Mouse (Mus musculus) olfactory bulb, adult 2 months (tissue): ENCODE data around the gene Lax1. TPM values are rescaled to one million over a fixed set of nuclear protein-coding genes. Genes with fewer than 3 reads are reported as not detected.
"Not testable (repeated sequence)": the region's sequence is repeated elsewhere in the genome, so short reads cannot be mapped to it uniquely, and the experiment has no call there.

ENCODE experiments used
- H3K27ac ChIP-seq: fragments of 200-500 bp; 2 replicates; pipeline ENCODE4 v1.5.1; 2012; ENCODE audit warnings: low read depth, low read length; ENCODE audit not compliant: insufficient read depth
- H3K4me1 ChIP-seq: fragments of 200-500 bp; 2 replicates; pipeline ENCODE4 v1.6.1; 2012; ENCODE audit warnings: low read length; ENCODE audit not compliant: control insufficient read depth, insufficient read depth
- H3K4me3 ChIP-seq: fragments of 200-500 bp; 2 replicates; pipeline ENCODE4 v1.5.1; 2012; ENCODE audit warnings: mild to moderate bottlenecking, low read depth, low read length, moderate library complexity; ENCODE audit not compliant: insufficient read depth
- CTCF ChIP-seq: fragments of 200-500 bp; IDR thresholded peaks from 2 replicates; pipeline ENCODE4 v1.5.1; 2012; ENCODE audit warnings: low read depth, mild to moderate bottlenecking, low read length, moderate library complexity; ENCODE audit not compliant: insufficient read depth
- POLR2A ChIP-seq: fragments of 200-500 bp; IDR thresholded peaks from 2 replicates; pipeline ENCODE4 v1.6.1; 2012; ENCODE audit warnings: mild to moderate bottlenecking, low read depth, low read length, moderate library complexity; ENCODE audit not compliant: insufficient read depth
- WGBS: fragments of 180-500 bp; shearing (Covaris S2); methylation state at CpG from one replicate; pipeline ENCODE4 v1.1.7; 2018; 5-methylcytosine and 5-hydroxymethylcytosine counted together
- polyA plus RNA-seq: library from polyadenylated mRNA; stranded (reverse); fragments of >200 nt; gene quantifications from 2 replicates; pipeline ENCODE4 v1.2.4, GENCODE M21; 2012; ENCODE audit warnings: low replicate concordance; ENCODE audit not compliant: missing spikeins, insufficient read depth, insufficient read length

Lax1 gene
- polyA plus RNA-seq, 1 experiment: not detected

DNA sequence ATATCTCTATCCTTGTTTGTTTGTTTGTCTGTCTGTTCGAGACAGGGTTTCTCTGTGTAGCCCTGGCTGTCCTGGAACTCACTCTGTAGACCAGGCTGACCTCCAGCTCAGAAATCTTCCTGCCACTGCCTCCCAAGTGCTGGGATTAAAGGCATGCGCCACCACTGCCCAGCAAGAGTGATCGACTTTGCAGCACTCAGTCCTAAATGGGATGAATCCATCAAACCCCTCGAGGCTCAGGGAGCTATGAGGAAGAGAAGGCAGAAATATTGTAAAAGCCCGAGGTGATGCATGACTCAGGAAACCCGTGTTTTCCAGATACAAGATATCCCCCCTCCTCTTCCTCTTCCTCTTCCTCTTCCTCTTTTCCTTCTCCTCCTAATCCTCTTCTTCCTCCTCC, 19.1 kb downstream of the Lax1 start:
- TF ChIP-seq CTCF: no peak
- no peak for TF ChIP-seq POLR2A
- H3K4me3 ChIP-seq: no peak overlapping the region
- H3K4me1 ChIP-seq: no peaks in the 10 kb centered on the region
- 86% methylated on average over 6 of the region's 6 CpGs for WGBS
- H3K27ac ChIP-seq: no peak overlapping the region

DNA sequence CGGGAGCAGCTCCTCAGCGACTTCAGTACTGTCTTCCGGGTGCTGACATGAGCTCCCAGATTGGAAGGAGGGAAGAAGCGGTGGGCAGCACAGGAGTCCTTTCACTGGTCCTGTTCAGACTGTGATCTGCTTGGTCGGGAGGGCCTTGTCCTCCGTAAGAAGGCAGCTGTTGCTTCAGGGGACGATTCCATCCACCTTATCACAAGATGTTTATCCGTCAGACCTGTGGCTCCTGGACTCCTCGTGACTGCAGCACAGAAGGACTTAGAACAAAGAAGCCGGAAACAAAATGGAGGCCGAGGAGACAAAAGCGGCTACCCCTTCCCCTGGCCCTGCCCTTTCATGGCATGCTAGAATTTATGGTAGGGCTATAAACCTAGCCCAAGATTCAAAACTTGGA, 19.7 kb downstream of the Lax1 start:
- Histone ChIP-seq H3K4me1 (no peaks in the 10 kb centered on the region), H3K4me3 (no peak overlapping the region), H3K27ac (no peak overlapping the region)
- WGBS: 89% methylated on average over 12 of the region's 12 CpGs
- TF ChIP-seq CTCF (no peak), POLR2A (no peak)

DNA sequence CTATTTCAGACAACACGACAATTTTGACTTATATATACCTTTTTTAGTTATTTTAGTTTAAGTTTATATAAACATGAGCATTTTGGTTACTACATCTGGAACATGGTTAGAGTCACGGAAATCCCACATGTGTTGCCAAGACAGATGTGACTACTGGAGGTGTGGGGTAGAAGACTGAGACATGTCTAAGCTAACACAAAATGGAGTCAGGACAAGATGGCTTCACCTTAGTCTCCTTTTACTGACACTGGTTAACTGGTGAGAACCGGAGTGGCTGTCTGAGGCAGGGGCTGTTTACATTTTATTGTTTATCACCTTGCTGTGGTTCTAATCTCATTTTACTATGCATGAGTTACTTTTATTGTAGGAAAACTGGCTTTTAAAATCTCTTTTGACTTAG, 21.3 kb downstream of the Lax1 start:
- WGBS: 93% methylated on average over 3 of the region's 3 CpGs
- H3K4me3 ChIP-seq: no peak overlapping the region
- TF ChIP-seq POLR2A (no peak), CTCF (no peak)
- no peaks in the 10 kb centered on the region for H3K4me1 ChIP-seq
- no peak overlapping the region for H3K27ac ChIP-seq

GRCm38 (mm10) chr1:133667721-133668120, 22.2 kb downstream of the Lax1 start:
- H3K4me1 ChIP-seq: no peaks in the 10 kb centered on the region
- no peak for TF ChIP-seq CTCF
- no peak for TF ChIP-seq POLR2A
- WGBS: 62% methylated on average over 7 of the region's 7 CpGs
- no peak overlapping the region for H3K27ac ChIP-seq
- H3K4me3 ChIP-seq: no peak overlapping the region

DNA sequence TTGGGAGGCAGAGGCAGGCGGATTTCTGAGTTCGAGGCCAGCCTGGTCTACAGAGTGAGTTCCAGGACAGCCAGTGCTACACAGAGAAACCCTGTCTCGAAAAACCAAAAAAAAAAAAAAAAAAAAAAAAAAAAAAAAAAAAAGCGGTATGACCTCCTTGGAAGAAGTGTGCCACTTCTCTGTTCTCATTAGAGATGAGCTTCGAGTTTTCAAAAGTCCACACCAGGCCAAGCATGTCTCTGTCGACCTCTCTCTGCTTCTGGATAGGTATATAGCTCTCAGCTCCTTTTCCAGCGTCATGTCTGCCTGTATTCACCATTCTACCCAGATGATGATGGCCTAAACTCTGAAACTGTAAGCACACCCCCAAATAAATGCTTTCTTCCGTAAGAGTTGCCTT, 24.2 kb downstream of the Lax1 start:
- H3K4me1 ChIP-seq, H3K27ac ChIP-seq, H3K4me3 ChIP-seq: not testable (repeated sequence)
- 84% methylated on average over 8 of the region's 8 CpGs for WGBS

GRCm38 (mm10) chr1:133664203-133664970, 25.5 kb downstream of the Lax1 start:
- Histone ChIP-seq H3K4me1 (peaks cover 2% of the 10 kb centered on the region), H3K27ac (no peak overlapping the region), H3K4me3 (no peak overlapping the region)
- WGBS: 72% methylated on average over 11 of the region's 11 CpGs
- no peak for TF ChIP-seq CTCF
- TF ChIP-seq POLR2A: no peak

DNA sequence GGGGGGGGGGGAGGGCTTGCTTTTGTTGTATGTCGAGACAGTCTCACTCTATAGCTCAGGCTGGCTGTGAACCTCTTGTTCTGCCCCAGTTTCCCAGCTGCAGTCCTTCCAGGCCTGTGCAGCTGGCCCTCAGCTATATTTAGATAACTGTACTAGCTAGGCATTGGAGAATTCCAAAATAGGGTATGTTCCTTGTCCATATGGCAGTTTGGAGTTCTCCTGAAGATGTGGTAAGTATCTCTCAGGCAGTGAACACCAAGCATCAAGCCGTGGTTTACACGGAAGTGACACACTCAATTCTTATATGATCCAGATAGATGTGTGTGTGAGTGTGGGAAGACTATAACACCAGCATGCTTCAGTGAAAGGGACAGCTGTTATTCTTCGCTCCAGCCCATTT, 26.5 kb downstream of the Lax1 start:
- peaks cover 2% of the 10 kb centered on the region for H3K4me1 ChIP-seq
- 68% methylated on average over 4 of the region's 4 CpGs for WGBS
- H3K4me3 ChIP-seq: no peak overlapping the region
- H3K27ac ChIP-seq: no peak overlapping the region
- TF ChIP-seq CTCF: no peak
- TF ChIP-seq POLR2A: no peak

DNA sequence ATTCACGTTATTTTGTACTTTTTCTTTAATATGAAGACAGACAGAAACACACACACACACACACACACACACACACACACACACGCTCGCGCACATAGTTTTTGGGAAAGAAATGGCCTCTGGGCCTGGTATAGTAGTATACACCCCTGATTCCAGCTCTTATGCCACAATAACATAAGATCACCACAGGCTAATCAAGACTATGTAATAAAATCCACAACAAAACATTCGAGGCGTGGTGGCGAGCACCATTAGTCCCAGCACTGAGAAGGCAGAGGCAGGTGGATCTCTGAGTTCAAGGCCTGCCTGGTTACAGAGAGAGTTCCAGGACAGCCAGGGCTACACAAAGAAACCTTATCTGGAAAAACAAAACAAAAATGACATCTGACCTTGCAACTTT, 27.0 kb downstream of the Lax1 start:
- Histone ChIP-seq H3K27ac (no peak overlapping the region), H3K4me1 (peaks cover 2% of the 10 kb centered on the region), H3K4me3 (no peak overlapping the region)
- TF ChIP-seq CTCF (no peak), POLR2A (no peak)
- WGBS: 98% methylated on average over 7 of the region's 7 CpGs

GRCm38 (mm10) chr1:133661203-133661933, 28.5 kb downstream of the Lax1 start, which contains the start of gene Gm38394:
Gene Gm38394 (minus strand): TSS chr1:133661318.
- 2% methylated on average over 26 of the region's 26 CpGs for WGBS
- peak; percentile 82 for TF ChIP-seq POLR2A
- TF ChIP-seq CTCF: no peak
- H3K4me1 ChIP-seq: peaks cover 4% of the 10 kb centered on the region
- H3K27ac ChIP-seq: peak within 1 kb of the TSS; percentile 87
- peak within 1 kb of the TSS; percentile 74 for H3K4me3 ChIP-seq

GRCm38 (mm10) chr1:133660466-133661202, 29.3 kb downstream of the Lax1 start, which contains the start of gene Zbed6:
Gene Zbed6 (minus strand): TSS chr1:133660885.
- H3K4me3 ChIP-seq: peak within 1 kb of the TSS; percentile 74
- WGBS: 1% methylated on average over 41 of the region's 41 CpGs
- TF ChIP-seq POLR2A: no peak
- TF ChIP-seq CTCF: no peak
- H3K27ac ChIP-seq: peak within 1 kb of the TSS; percentile 87
- H3K4me1 ChIP-seq: peaks cover 4% of the 10 kb centered on the region
